Mouse (Mus musculus): ENCODE measurements around the gene Cfap43. TPM values are rescaled to one million over a fixed set of nuclear protein-coding genes. Genes with fewer than 3 reads are reported as not detected.

The Cfap43 gene
- total and polyA plus RNA-seq, 2 experiments from 2014 or later: 2.8 TPM

GRCm38 (mm10) chr19:47831111-47831510, 88.0 kb downstream of the Cfap43 start:
- Histone ChIP-seq H3K9me3 (ENCODE audit: low read length) (no peaks in the 10 kb centered on the region), H3K36me3 (ENCODE audit: insufficient read depth, low read length) (no peaks in the 10 kb centered on the region), H3K27me3 (ENCODE audit: insufficient read depth, low read length) (no peaks in the 10 kb centered on the region), H3K4me2 (ENCODE audit: low read depth, low read length) (no peak overlapping the region), H3K4me3 (ENCODE audit: low read length) (no peak overlapping the region), H3K4me1 (ENCODE audit: insufficient read depth, low read length) (no peaks in the 10 kb centered on the region), H3K27ac (no peak overlapping the region), H3K9ac (replicated peaks; ENCODE audit: low read length) (no peak overlapping the region)
- WGBS: 96% methylated on average over 8 of the region's 8 CpGs
- DNase-seq (ENCODE audit: low spot score) (no peak), ATAC-seq (no peak)
- no peak for TF ChIP-seq CTCF (IDR thresholded peaks at IDR 0.05; ENCODE audit: low read depth)

- no peak overlapping the region for H3K4me2 ChIP-seq (ENCODE audit: low read depth, low read length)
- H3K9me3 ChIP-seq (ENCODE audit: low read length): no peaks in the 10 kb centered on the region
- ATAC-seq: no peak
- no peak overlapping the region for H3K9ac ChIP-seq (replicated peaks; ENCODE audit: low read length)
- DNase-seq (ENCODE audit: low spot score): no peak
- no peaks in the 10 kb centered on the region for H3K4me1 ChIP-seq (ENCODE audit: insufficient read depth, low read length)
- H3K36me3 ChIP-seq (ENCODE audit: insufficient read depth, low read length): no peaks in the 10 kb centered on the region
- 88% methylated on average over 14 of the region's 14 CpGs for WGBS
- H3K27me3 ChIP-seq (ENCODE audit: insufficient read depth, low read length): no peaks in the 10 kb centered on the region
- H3K27ac ChIP-seq: no peak overlapping the region
- TF ChIP-seq CTCF (IDR thresholded peaks at IDR 0.05; ENCODE audit: low read depth): no peak
- H3K4me3 ChIP-seq (ENCODE audit: low read length): no peak overlapping the region
Measured at GRCm38 (mm10) chr19:47829913-47830450, 89.1 kb downstream of the Cfap43 start.

GRCm38 (mm10) chr19:47824026-47824425, 95.1 kb downstream of the Cfap43 start:
- DNase-seq (ENCODE audit: low spot score): no peak
- no peaks in the 10 kb centered on the region for H3K36me3 ChIP-seq (ENCODE audit: insufficient read depth, low read length)
- H3K4me2 ChIP-seq (ENCODE audit: low read depth, low read length): no peak overlapping the region
- H3K4me1 ChIP-seq (ENCODE audit: insufficient read depth, low read length): no peaks in the 10 kb centered on the region
- no peaks in the 10 kb centered on the region for H3K9me3 ChIP-seq (ENCODE audit: low read length)
- TF ChIP-seq CTCF (IDR thresholded peaks at IDR 0.05; ENCODE audit: low read depth): no peak
- no peaks in the 10 kb centered on the region for H3K27me3 ChIP-seq (ENCODE audit: insufficient read depth, low read length)
- H3K9ac ChIP-seq (replicated peaks; ENCODE audit: low read length): no peak overlapping the region
- no peak overlapping the region for H3K4me3 ChIP-seq (ENCODE audit: low read length)
- no peak overlapping the region for H3K27ac ChIP-seq
- 84% methylated on average over 5 of the region's 5 CpGs for WGBS
- no peak for ATAC-seq

- no peak overlapping the region for H3K9ac ChIP-seq (replicated peaks; ENCODE audit: low read length)
- 0 out of 2 replicates have a peak overlapping the region, but pooled peaks have one; percentile 28 for H3K4me2 ChIP-seq (ENCODE audit: low read depth, low read length)
- H3K4me1 ChIP-seq (ENCODE audit: insufficient read depth, low read length): no peaks in the 10 kb centered on the region
- TF ChIP-seq CTCF (IDR thresholded peaks at IDR 0.05; ENCODE audit: low read depth): no peak; the same call in 1 of the 2 replicates
- no peaks in the 10 kb centered on the region for H3K9me3 ChIP-seq (ENCODE audit: low read length)
- H3K27ac ChIP-seq: no peak overlapping the region
- ATAC-seq (peak; percentile 45; the same call in 1 of the 2 replicates), DNase-seq (ENCODE audit: low spot score) (peak; percentile 63)
- no peaks in the 10 kb centered on the region for H3K36me3 ChIP-seq (ENCODE audit: insufficient read depth, low read length)
- no peak overlapping the region for H3K4me3 ChIP-seq (ENCODE audit: low read length)
- WGBS: 18% methylated on average over 8 of the region's 8 CpGs
- H3K27me3 ChIP-seq (ENCODE audit: insufficient read depth, low read length): no peaks in the 10 kb centered on the region
Measured at GRCm38 (mm10) chr19:47822143-47822796, 96.8 kb downstream of the Cfap43 start.

GRCm38 (mm10) chr19:47821494-47821872, 97.6 kb downstream of the Cfap43 start:
- peak; percentile 46; the same call in 1 of the 2 replicates for ATAC-seq
- TF ChIP-seq CTCF (IDR thresholded peaks at IDR 0.05; ENCODE audit: low read depth): no peak
- Histone ChIP-seq H3K9me3 (ENCODE audit: low read length) (no peaks in the 10 kb centered on the region), H3K9ac (replicated peaks; ENCODE audit: low read length) (no peak overlapping the region), H3K4me2 (ENCODE audit: low read depth, low read length) (no peak overlapping the region), H3K36me3 (ENCODE audit: insufficient read depth, low read length) (no peaks in the 10 kb centered on the region), H3K4me3 (ENCODE audit: low read length) (no peak overlapping the region), H3K27me3 (ENCODE audit: insufficient read depth, low read length) (no peaks in the 10 kb centered on the region), H3K4me1 (ENCODE audit: insufficient read depth, low read length) (no peaks in the 10 kb centered on the region), H3K27ac (no peak overlapping the region)
- no peak for DNase-seq (ENCODE audit: low spot score)
- WGBS: 61% methylated on average over 7 of the region's 7 CpGs

GRCm38 (mm10) chr19:47820832-47821493, 98.1 kb downstream of the Cfap43 start:
- Histone ChIP-seq H3K36me3 (ENCODE audit: insufficient read depth, low read length) (no peaks in the 10 kb centered on the region), H3K4me2 (ENCODE audit: low read depth, low read length) (no peak overlapping the region), H3K4me3 (ENCODE audit: low read length) (no peak overlapping the region), H3K9me3 (ENCODE audit: low read length) (no peaks in the 10 kb centered on the region), H3K27ac (no peak overlapping the region), H3K4me1 (ENCODE audit: insufficient read depth, low read length) (no peaks in the 10 kb centered on the region), H3K9ac (replicated peaks; ENCODE audit: low read length) (no peak overlapping the region), H3K27me3 (ENCODE audit: insufficient read depth, low read length) (no peaks in the 10 kb centered on the region)
- ATAC-seq: peak; percentile 68; the same call in 1 of the 2 replicates
- peak; percentile 80 for TF ChIP-seq CTCF (IDR thresholded peaks at IDR 0.05; ENCODE audit: low read depth)
- WGBS: 18% methylated on average over 9 of the region's 9 CpGs
- peak; percentile 83 for DNase-seq (ENCODE audit: low spot score)
